Mouse (Mus musculus): ENCODE data around the gene BC049715. TPM values are rescaled to one million over a fixed set of nuclear protein-coding genes. Genes with fewer than 3 reads are reported as not detected.

The BC049715 gene
- polyA plus RNA-seq, 1 experiment = 168 TPM

GRCm38 (mm10) chr6:136837323-136837722 lies 9.9 kb downstream of the BC049715 start:
- TF ChIP-seq POLR2A (IDR thresholded peaks at IDR 0.05; ENCODE audit: control insufficient read depth, low read depth, low read length) (no peak), CTCF (IDR thresholded peaks at IDR 0.05; ENCODE audit: control insufficient read depth, insufficient read depth, insufficient replicate concordance, low read depth, low read length) (no peak)
- H3K27me3 ChIP-seq (ENCODE audit: control insufficient read depth, insufficient read depth, low read length) = no peaks in the 10 kb centered on the region
- no peaks in the 10 kb centered on the region for H3K36me3 ChIP-seq (ENCODE audit: control insufficient read depth, insufficient read depth, low read length)

DNA sequence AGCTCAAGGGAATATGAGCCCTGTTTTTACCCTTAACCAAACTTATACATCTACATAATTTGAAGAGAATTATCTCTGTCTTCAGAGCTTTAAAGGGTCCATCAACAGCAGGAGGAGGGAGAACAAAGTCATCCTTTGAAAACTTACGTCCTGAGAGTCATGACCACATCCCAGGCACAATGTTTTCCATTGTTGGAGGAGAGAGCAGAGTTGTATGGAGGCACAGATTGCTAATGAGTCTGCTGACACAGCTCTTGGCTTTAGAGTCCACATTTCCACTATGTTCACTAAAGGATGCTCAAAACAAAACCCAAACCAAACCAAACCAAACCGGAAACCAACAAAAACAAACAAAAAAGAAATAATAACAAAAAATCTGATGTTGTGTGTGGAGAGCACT lies 17.5 kb downstream of the BC049715 start:
- H3K27me3 ChIP-seq (ENCODE audit: control insufficient read depth, insufficient read depth, low read length) = no peaks in the 10 kb centered on the region
- H3K4me3 ChIP-seq (ENCODE audit: control insufficient read depth, low read depth, low read length) = no peak overlapping the region
- H3K36me3 ChIP-seq (ENCODE audit: control insufficient read depth, insufficient read depth, low read length) = no peaks in the 10 kb centered on the region
- no peaks in the 10 kb centered on the region for H3K4me1 ChIP-seq (ENCODE audit: control insufficient read depth, insufficient read depth, low read length)
- TF ChIP-seq CTCF (IDR thresholded peaks at IDR 0.05; ENCODE audit: control insufficient read depth, insufficient read depth, insufficient replicate concordance, low read depth, low read length) (no peak), POLR2A (IDR thresholded peaks at IDR 0.05; ENCODE audit: control insufficient read depth, low read depth, low read length) (no peak)
- H3K27ac ChIP-seq (ENCODE audit: control insufficient read depth, insufficient read depth, low read depth, low read length) = no peak overlapping the region

More at GRCm38 (mm10) chr6:136837323-136837722, 9.9 kb downstream of the BC049715 start:
- Histone ChIP-seq H3K4me1 (ENCODE audit: control insufficient read depth, insufficient read depth, low read length) (no peaks in the 10 kb centered on the region), H3K4me3 (ENCODE audit: control insufficient read depth, low read depth, low read length) (no peak overlapping the region), H3K27ac (ENCODE audit: control insufficient read depth, insufficient read depth, low read depth, low read length) (no peak overlapping the region)

- H3K27me3 ChIP-seq (ENCODE audit: control insufficient read depth, insufficient read depth, low read length) = no peaks in the 10 kb centered on the region
- no peaks in the 10 kb centered on the region for H3K36me3 ChIP-seq (ENCODE audit: control insufficient read depth, insufficient read depth, low read length)
- H3K27ac ChIP-seq (ENCODE audit: control insufficient read depth, insufficient read depth, low read depth, low read length) = no peak overlapping the region
- TF ChIP-seq POLR2A (IDR thresholded peaks at IDR 0.05; ENCODE audit: control insufficient read depth, low read depth, low read length) = no peak
- TF ChIP-seq CTCF (IDR thresholded peaks at IDR 0.05; ENCODE audit: control insufficient read depth, insufficient read depth, insufficient replicate concordance, low read depth, low read length) = no peak
- no peak overlapping the region for H3K4me3 ChIP-seq (ENCODE audit: control insufficient read depth, low read depth, low read length)
- no peaks in the 10 kb centered on the region for H3K4me1 ChIP-seq (ENCODE audit: control insufficient read depth, insufficient read depth, low read length)
These were observed 18.5 kb downstream of the BC049715 start for GRCm38 (mm10) chr6:136845706-136846480.

GRCm38 (mm10) chr6:136847267-136847666 lies 19.8 kb downstream of the BC049715 start:
- H3K27me3 ChIP-seq (ENCODE audit: control insufficient read depth, insufficient read depth, low read length) = no peaks in the 10 kb centered on the region
- no peaks in the 10 kb centered on the region for H3K4me1 ChIP-seq (ENCODE audit: control insufficient read depth, insufficient read depth, low read length)
- TF ChIP-seq CTCF (IDR thresholded peaks at IDR 0.05; ENCODE audit: control insufficient read depth, insufficient read depth, insufficient replicate concordance, low read depth, low read length) (no peak), POLR2A (IDR thresholded peaks at IDR 0.05; ENCODE audit: control insufficient read depth, low read depth, low read length) (no peak)
- no peaks in the 10 kb centered on the region for H3K36me3 ChIP-seq (ENCODE audit: control insufficient read depth, insufficient read depth, low read length)
- H3K27ac ChIP-seq (ENCODE audit: control insufficient read depth, insufficient read depth, low read depth, low read length) = no peak overlapping the region
- no peak overlapping the region for H3K4me3 ChIP-seq (ENCODE audit: control insufficient read depth, low read depth, low read length)

GRCm38 (mm10) chr6:136847790-136848189 lies 20.4 kb downstream of the BC049715 start:
- no peaks in the 10 kb centered on the region for H3K27me3 ChIP-seq (ENCODE audit: control insufficient read depth, insufficient read depth, low read length)
- no peak for TF ChIP-seq POLR2A (IDR thresholded peaks at IDR 0.05; ENCODE audit: control insufficient read depth, low read depth, low read length)
- peak; percentile 40; the same call in 1 of the 2 replicates for TF ChIP-seq CTCF (IDR thresholded peaks at IDR 0.05; ENCODE audit: control insufficient read depth, insufficient read depth, insufficient replicate concordance, low read depth, low read length)
- no peak overlapping the region for H3K27ac ChIP-seq (ENCODE audit: control insufficient read depth, insufficient read depth, low read depth, low read length)

GRCm38 (mm10) chr6:136848399-136848798 lies 21.0 kb downstream of the BC049715 start:
- Histone ChIP-seq H3K27ac (ENCODE audit: control insufficient read depth, insufficient read depth, low read depth, low read length) (no peak overlapping the region; the same call in 1 of the 2 replicates), H3K36me3 (ENCODE audit: control insufficient read depth, insufficient read depth, low read length) (no peaks in the 10 kb centered on the region), H3K4me3 (ENCODE audit: control insufficient read depth, low read depth, low read length) (no peak overlapping the region), H3K27me3 (ENCODE audit: control insufficient read depth, insufficient read depth, low read length) (no peaks in the 10 kb centered on the region), H3K4me1 (ENCODE audit: control insufficient read depth, insufficient read depth, low read length) (no peaks in the 10 kb centered on the region)
- TF ChIP-seq POLR2A (IDR thresholded peaks at IDR 0.05; ENCODE audit: control insufficient read depth, low read depth, low read length) = no peak
- TF ChIP-seq CTCF (IDR thresholded peaks at IDR 0.05; ENCODE audit: control insufficient read depth, insufficient read depth, insufficient replicate concordance, low read depth, low read length) = no peak

More at GRCm38 (mm10) chr6:136847790-136848189, 20.4 kb downstream of the BC049715 start:
- H3K4me1 ChIP-seq (ENCODE audit: control insufficient read depth, insufficient read depth, low read length) = no peaks in the 10 kb centered on the region
- H3K4me3 ChIP-seq (ENCODE audit: control insufficient read depth, low read depth, low read length) = no peak overlapping the region
- H3K36me3 ChIP-seq (ENCODE audit: control insufficient read depth, insufficient read depth, low read length) = no peaks in the 10 kb centered on the region

GRCm38 (mm10) chr6:136848971-136849370 lies 21.5 kb downstream of the BC049715 start:
- H3K4me3 ChIP-seq (ENCODE audit: control insufficient read depth, low read depth, low read length) = no peak overlapping the region
- no peaks in the 10 kb centered on the region for H3K36me3 ChIP-seq (ENCODE audit: control insufficient read depth, insufficient read depth, low read length)
- no peak for TF ChIP-seq CTCF (IDR thresholded peaks at IDR 0.05; ENCODE audit: control insufficient read depth, insufficient read depth, insufficient replicate concordance, low read depth, low read length)
- no peak for TF ChIP-seq POLR2A (IDR thresholded peaks at IDR 0.05; ENCODE audit: control insufficient read depth, low read depth, low read length)
- H3K27ac ChIP-seq (ENCODE audit: control insufficient read depth, insufficient read depth, low read depth, low read length) = no peak overlapping the region; the same call in 1 of the 2 replicates
- H3K27me3 ChIP-seq (ENCODE audit: control insufficient read depth, insufficient read depth, low read length) = no peaks in the 10 kb centered on the region
- H3K4me1 ChIP-seq (ENCODE audit: control insufficient read depth, insufficient read depth, low read length) = no peaks in the 10 kb centered on the region

Data from testis, adult 2 months (tissue).